Mouse (Mus musculus) gonadal fat pad, adult 2 months (tissue): ENCODE measurements around the gene Got2. TPM values are rescaled to one million over a fixed set of nuclear protein-coding genes. Genes with fewer than 3 reads are reported as not detected.
A peak's percentile ranks its signal among the peaks of the same experiment; 100 is the strongest.

Experiments used
- DNase-seq: peaks from one replicate; pipeline ENCODE4 v3.0.0-alpha.2; 2012; ENCODE audit warnings: low read depth
- polyA plus RNA-seq: library from polyadenylated mRNA; depleted of rRNA; stranded (reverse); fragments of >200 nt; gene quantifications from 2 replicates; pipeline ENCODE4 v1.2.3, GENCODE M21; 2012; rRNA removed

Got2 gene
- 342 and 446 TPM in 2 replicates for polyA plus RNA-seq

DNA sequence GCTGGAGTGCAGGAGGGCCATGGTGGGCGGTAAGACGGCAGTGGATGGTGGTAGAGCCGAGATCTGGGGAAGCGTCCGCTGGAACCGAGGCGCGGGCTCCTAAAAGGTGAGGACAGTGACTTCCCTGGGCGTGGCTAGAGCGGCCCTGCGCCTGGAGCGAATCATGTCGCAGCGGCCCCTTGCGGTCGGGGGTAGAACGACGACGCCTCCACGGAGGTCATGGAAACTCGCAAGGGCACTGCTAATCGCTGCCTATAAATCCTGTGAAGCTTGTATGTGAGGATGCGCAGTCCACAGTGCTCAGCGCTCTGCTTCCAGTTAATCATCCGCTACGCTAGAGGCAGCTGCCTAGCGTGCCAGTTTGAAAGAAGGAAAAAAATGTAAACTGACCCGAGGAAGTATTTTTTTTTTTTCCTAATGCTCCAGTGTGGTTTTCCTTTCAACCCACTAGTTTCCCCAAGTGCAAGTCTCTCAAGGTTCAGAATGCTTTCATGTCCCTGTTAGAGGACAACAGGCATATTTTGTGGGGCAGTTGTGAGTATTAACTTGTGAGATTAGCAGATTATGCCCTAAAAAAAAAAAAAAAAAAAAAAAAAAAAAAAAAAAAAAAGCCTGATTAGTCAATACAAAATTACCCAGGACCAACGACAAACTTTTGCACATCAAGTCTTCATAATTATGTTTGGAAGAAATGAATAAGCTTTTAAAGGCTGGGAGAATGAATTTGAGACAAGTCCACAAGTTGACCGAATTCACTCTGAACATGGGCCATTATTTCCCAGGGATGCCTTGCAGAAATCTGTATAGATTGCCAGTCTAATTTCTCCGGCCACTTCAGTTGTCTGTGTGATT is at the start of gene Got2:
Got2 (minus strand) TSS at position 263 of the 852 bp plus-strand sequence.
- no peak for DNase-seq

DNA sequence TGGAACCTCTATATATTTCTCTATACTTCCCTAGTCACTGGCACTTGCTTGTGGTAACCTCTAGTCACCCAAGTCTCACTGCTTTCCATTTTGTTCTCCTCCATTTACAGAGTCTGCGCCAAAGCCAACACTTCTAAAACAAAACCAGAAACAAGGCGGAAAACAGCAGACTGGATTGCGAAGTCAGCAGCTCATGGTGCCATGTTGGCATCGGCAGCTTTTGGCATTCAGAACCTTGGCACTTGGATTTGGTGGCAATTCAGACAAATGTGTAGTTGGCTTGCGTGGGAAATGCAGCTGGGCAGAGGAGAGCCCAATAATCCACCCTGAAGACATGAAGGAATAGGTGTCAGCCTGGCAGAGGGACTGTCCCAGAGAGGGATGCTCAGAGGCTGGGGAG is 44.5 kb upstream of the Got2 start:
- no peak for DNase-seq

DNA sequence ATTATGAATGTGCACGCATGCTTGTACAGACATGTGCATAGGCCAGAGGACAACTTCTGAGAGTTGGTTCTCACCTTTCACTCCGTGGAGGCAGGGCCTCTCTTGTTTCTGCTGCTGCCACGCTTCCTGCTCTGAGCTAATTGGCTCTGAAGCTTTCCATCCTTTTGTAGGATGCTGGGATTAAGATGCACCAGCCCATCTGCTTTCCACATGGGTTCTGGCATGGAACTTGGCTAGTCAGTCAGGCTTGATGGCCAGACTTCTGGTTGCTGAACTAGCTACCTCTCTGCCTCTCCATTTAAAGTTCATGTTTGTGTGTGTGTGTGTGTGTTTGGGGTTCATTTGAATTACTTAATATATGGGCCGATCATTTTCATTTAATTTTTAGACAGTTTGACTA is 41.5 kb upstream of the Got2 start:
- no peak for DNase-seq

DNA sequence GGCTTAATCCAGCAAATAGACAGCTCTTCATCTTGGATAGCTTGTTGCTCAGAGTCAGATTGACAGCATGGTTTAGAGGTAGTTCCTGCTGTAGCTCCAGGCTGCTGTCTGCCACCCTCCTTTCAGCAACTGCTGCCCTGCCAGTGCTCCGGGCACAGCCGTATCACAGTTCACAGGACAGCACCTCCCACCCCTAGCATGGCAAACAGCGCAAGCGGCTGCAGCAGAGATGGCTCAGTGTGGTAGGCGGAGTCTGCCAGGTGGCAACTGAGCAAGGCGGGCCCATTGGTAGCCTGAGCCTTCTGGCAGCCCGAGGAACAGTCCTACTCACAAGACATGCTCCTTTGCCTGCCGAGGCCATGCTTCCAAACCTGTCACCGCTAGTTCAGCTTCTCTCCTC is 27.8 kb upstream of the Got2 start:
- no peak for DNase-seq

DNA sequence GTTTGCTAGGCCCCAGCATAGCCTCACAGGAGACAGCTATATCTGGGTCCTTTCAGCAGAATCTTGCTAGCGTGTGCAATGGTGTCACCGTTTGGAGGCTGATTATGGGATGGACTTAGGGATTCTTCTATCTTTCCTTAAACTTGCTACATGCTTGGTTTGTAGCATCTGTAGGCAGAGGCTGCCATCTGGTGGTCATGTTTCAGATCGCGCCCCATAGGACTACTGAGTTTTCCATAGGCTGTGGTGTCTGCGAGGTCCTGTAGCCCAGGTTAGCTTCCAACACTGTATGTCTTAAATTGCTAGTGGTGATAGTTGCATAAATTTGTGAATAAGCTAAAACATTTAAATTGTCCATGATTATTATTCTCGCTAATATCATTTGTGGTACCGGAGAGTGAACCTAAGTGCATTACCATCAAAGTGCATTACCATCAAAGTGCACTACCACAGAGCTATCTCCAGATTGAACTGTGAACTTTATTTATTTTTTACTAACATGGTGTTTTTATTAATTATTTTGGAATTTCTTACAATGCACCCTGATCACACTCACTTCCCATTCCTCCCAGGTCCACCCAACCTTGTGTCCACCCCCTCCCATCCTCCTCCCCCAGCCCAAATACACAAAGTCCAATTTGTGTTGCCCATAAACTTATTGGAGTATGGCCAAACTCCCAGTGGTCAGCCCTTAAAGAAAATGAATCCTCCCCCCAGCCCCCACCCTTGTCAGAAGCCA is 26.7 kb upstream of the Got2 start:
- DNase-seq, result no peak

DNA sequence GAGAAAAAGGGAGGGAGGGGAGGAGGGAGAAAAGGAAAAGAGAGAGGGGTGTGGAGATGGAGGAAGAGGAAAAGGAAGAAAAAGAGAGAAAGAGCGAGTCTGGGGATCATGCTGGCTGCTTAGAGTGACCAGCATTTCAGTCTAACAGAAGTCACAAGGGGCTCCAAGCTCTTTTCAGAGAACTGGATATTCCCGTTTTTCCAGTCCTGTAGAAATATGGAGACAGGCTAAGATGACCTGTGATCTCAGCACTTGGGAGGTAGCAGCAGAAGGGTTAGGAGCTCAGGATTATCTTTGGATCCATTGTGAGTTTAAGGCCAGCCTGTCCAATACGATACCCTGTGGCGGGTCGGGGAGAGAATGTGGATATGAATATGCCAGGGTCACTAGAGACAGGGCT is 22.9 kb upstream of the Got2 start:
- no peak for DNase-seq

DNA sequence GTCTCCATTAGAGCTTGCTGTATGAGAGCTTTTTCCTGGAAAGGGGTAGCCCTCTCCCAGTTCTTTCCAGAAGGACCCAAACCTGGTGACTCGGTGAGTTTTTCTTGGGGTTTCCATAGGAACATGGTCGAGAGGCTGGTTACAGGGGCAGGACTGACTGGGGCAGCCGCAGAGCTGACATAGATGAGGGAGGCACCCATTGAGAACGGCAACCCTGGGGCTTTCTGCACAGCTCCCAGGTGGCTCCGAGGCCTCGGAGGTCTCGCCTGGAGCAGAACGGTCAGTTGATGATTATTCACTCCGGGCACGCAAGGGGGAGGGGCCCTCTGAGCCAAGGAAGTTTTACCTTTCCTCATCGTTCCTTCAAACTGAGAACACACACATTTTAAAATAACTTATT is 19.5 kb upstream of the Got2 start:
- no peak for DNase-seq

DNA sequence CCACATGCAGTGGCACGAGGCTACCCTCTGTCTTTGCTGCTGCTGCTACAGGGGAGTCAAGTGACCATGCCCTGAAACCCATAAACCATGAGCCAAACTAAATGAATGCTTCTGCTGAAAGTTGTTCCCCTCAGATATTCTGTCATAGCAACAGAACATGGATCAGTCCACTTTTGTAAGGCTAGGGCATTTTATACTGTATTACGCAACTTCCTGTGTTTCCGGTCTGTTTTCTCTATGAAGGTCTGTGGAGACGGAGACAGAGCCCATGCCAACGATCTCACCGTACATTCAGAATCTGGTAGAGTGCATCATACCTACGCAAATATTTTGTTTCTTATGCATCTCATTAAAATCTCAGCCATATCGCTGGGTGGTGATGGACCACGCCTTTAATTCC is 18.4 kb upstream of the Got2 start:
- no peak for DNase-seq

DNA sequence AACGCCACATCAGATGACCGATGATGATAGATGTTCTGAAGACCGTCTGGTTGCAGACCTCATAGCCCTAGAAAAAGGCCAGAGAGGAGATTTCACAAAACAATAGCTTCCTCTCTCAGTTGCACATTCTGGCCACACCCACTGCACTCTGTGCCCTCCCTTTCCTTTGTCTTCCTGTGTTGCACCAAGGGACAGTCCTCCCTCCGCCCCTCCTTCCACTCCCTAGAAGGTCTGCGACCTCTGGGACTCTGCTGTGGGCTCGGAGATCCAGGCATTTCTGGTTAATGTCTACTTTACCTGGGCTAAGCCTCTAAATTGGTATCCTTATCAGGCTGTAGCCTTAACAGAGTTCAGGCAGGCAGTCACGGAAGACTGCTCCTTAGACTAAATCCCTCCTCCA is 13.5 kb upstream of the Got2 start:
- DNase-seq, result no peak

DNA sequence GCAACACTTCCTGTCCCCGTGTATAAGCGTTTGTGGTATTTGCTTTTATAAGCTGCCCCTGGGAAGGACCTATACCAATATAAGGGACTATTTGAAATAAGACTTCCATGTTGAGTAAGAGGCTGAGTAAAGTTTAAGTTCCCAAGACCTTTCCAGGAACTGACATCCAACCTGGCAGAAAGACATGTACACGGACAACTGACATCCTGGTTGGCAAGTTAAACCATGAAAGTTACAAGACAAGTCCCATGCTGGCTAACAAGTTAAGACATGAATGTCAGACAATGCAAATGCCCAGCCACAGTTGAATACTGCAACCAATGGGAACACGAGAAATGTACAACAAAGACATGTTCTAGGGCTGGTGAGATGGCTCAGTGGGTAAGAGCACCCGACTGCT is 5.4 kb upstream of the Got2 start:
- peak; percentile 93 for DNase-seq

DNA sequence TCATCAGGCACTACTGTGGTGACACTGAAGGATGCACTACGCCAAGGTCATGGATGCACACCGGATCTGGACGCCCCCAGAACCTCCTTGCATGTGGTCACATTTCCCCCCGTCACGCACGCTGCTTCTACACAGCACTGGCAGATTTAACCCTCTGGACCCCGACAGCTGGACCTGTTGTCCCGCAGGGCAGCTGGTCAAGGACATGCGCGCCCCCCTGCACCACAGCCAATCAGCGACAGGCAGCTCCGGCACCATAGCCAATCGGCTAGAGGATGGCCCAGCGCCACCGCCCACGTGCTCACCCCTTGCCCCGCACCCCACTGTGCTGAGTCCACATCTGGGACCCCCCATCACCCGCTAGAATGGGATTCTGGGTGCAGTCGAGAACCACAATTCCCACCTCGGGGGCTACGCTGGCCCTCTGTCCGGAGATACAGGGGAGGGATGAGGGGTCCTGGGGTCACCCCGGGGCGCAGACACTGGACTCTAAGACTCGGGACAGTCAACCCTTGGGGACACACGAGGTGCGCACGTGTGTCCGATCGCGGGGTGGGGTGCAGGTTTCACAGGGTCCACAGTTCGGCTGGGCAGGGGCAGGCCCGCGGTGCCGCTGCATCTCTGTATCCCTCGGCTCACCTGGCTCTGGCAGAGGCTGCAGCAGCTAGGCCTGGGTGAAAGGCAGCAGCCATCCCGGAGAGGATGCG is 616 bp downstream of the Got2 start:
- no peak for DNase-seq

DNA sequence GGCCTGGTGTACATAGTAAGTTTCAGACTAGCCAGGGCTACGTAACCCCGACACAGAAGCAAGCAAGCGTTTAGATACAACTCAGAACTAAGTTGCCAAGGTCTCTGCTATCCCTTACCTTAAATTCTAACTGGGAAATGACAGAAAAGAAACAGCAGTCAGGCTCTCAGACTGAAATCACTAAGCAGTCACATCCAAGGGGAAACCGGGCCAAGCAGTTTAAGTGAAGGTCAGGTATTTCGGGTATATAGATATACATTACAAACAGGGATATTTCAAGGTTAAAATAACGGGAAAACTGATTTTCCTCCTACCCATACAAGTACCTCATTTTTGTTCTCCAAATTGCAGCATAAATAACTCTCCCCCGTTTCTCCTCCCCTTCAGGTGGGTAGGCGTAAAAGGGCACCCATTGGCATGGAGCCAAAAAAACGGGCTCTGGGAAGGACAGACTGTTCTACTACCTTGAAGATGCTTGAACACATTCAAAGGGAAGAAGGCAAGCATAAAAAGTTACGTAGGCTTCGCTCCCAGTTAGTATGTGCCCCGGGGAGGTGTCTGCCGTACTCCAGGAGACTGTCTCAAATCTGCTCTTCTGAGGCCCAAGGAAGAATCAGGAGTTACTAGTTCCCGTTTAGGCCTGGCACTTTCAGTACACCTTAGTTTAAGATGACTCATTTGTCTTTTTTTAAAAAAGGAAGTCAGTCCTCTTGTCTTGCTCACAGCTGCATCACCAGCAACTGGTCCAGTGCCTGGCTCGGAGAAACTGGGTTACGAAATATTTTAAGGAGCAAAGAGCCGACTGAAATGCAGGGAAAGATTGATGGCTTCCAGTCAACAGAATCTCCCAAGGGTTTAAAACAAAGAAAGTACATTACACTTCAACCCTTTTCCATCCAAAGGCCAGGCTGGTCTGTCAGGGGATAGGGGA is 1.4 kb downstream of the Got2 start:
- DNase-seq, result no peak

DNA sequence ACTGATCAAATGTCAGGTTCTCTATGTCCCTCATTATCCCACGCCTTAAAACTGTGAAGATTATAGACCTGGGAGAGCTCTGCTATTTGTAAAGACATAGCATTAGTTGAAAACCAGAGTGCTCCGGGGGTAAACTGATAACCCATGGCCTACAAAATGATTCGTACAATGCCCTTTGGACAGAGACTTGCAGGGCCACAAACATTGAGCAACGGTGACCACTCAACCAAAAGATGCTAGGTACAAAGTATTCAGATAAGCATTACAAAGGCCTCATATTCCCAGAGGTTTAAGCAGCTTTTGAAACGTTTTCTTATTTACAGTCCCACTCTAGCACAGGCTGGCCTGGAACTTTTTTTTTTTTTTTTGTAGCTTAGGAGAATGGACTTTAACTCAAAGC is 2.4 kb downstream of the Got2 start:
- no peak for DNase-seq

DNA sequence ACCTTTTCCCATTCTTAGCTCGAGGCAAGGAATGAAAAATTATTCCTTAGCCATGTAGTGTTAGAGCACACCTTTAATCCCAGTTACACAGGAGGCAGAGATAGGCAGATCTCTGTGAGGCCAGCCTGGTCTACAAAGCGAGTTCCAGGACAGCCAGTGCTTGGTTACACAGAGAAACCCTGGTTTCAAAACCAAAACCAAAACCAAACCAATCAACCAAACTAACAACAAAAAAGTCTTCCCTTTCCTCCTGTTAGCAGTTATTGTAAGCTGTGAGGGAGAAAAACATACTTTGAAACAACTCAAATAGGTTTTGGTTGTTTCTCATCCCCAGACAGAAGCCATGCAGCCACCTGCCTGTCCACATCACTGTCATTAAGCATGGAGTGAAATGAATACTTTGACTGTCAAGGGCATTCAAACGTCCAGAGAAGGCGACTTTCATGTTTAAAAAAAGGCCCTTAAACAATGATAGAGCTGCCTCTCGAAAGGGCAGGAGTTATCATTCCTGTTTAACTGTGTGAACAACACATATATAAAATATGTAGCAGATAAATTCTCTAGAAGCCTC is 3.0 kb downstream of the Got2 start:
- DNase-seq, result no peak

DNA sequence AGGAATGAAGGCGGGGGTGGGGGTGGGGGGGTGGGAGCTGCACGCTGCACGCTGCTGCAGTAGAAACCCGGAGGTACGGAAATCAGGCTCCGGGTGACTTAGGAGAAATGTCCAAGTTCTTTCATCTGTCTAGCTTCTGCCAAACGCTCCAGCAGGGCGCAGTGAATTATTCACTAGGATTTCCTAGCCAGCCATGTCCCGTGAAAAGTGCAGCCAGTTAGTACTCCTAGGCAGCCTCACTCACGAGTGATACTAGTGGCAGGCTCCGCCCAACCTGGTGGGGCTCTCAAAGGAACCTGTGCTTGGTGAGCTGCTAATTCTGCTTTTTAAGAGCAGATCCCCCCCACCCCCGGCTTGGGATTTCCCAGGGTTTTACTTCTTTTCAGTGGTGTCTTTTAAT is 3.9 kb downstream of the Got2 start:
- DNase-seq, result no peak

DNA sequence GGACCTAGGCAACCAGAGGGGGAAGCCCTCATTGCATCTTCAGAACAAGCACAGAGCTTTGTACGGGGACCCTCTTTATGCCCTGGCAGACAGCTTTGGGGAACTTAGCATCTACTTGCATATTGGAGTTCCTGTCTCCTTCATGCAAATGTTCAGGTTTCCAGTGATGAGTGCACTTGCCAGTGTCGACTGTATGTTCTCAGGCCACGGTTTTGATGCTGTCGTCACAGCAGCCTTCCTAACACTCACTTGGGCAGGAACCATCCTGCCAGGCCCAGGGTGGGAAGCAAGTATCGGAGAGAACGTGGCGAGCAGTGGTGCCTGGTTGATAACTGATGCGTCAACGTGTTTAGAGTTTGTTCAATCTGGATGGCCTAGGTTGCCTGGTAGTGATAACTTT is 6.2 kb downstream of the Got2 start:
- DNase-seq, result no peak

DNA sequence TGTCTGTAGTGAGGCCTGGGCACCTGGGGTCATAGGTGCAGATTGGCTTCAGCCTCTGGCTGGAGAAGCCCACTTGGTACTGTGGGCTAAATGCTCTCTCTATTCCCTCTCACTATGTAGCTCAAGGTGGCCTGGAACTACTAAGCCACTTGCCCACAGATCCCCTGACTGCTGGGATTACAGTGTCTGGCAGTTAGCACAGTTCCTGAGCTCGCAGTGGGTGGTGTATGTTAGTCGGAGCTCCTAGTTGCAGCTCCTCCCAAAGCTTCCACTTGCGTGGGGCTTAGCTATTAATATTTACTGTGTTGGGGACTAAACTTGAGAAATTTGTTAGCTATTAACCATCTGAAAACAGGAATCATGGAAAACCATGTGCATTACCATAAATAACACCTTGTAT is 6.8 kb downstream of the Got2 start:
- DNase-seq, result no peak

DNA sequence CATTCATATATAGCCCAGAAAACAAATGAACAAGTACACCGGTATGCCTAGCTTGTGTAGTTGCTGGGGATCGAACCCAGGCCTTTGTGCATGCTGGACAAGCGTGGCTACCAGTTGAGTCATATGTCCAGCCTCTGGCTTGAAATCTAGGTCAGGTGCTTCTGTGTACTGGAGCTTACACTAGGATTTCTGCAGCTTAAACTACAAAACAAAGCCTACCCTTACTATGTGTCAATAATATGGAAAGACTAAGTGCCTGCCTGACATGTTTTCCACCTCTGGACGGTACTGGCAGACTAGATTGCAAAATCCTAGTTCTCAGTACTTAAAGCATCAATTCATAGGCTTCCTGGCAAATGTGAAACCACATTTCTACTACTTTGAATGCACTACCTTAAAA is 8.5 kb downstream of the Got2 start:
- no peak for DNase-seq

DNA sequence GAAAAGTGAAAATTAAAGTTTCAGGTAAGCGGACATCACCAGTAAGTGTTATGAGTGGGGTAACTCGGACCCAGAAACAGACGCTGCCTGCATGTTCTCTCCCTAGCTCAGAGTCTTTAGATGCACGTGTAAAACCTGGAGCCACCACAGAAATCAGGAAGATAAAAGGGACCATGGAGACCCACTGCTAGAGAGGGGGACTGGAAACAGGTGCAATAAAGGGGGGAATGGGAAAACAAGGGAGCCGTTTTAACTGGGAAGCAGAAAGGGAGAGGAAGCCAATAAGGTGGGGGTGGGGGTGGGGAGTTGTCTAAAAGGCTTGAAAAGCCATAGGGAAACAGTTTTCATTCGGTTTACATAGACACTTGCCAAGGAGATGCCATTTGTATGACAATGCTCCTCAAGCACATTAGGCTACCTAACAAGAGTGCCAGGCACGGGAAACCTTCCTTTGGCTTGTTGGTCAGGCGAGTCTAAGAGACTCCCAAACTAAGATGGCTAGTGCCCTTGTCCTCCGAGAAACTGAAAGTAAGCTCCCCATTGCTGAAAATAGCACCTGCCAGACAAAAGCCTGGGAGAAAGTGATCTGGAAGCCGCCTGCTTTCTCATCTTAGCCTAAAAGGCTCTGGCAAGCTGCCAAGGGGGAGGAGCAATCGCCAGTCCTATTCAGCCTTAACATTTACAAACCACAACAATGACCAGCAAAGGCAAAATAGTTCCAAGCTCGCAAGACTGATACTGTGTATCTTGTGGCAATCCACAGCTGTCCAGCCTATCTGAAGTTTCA is 10.0 kb downstream of the Got2 start:
- no peak for DNase-seq

DNA sequence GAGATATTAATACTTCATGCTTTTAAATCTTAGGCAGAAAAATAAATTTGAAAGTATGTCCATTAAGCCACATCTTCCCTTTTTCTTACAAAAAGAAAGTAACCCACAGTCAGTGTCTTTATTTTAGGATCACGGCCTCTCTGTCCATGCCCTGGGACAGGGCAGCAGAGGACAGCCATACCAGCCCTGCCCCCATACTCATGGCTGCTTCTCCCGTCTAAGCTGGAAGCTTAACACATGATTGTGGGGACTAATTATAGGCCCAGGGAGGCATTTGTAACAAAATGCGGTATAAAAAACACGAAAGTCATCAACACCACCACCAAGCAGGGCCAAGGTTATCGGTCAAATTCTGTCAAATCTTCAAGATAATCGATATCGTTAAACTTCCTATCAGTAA is 13.1 kb downstream of the Got2 start:
- DNase-seq, result no peak
